Mouse (Mus musculus) layer of hippocampus, adult 2 months (tissue): ENCODE results near the gene Dpp6. TPM values are rescaled to one million over a fixed set of nuclear protein-coding genes. Genes with fewer than 3 reads are reported as not detected.

Source experiments
- DNase-seq, 2 experiments: peaks; one replicate each; pipeline ENCODE4 v3.0.0; 2022; ENCODE audit warnings: low spot score in 2 of 2
- H3K27ac ChIP-seq: fragments of 200-600 bp; 2 replicates; pipeline ENCODE4 v1.8.1; 2022
- H3K4me3 ChIP-seq: fragments of 200-600 bp; 2 replicates; pipeline ENCODE4 v1.8.1; 2022; ENCODE audit warnings: mild to moderate bottlenecking
- CTCF ChIP-seq: fragments of 200-600 bp; conservative IDR thresholded peaks from 2 replicates; pipeline ENCODE4 v1.8.1; 2022; ENCODE audit warnings: antibody characterized with exemption, mild to moderate bottlenecking, moderate library complexity
- total RNA-seq, 2 experiments: library from RNA; stranded (reverse); gene quantifications; 2 replicates each; pipeline ENCODE4 v1.2.3; 2021

The Dpp6 gene
- total RNA-seq, 2 experiments from 2014 or later: 261 to 270 TPM

GRCm38 (mm10) chr5:26991587-26991986 lies 174.6 kb downstream of the Dpp6 start:
- H3K27ac ChIP-seq: no peak overlapping the region
- DNase-seq: peak in 1 of 2 experiments; percentile 5
- no peak overlapping the region for H3K4me3 ChIP-seq
- TF ChIP-seq CTCF: no peak

GRCm38 (mm10) chr5:27003537-27003936 lies 186.5 kb downstream of the Dpp6 start:
- Histone ChIP-seq H3K4me3 (no peak overlapping the region), H3K27ac (no peak overlapping the region)
- no peak for TF ChIP-seq CTCF
- DNase-seq: no peak

- Histone ChIP-seq H3K4me3 (no peak overlapping the region), H3K27ac (no peak overlapping the region)
- TF ChIP-seq CTCF: no peak
Observed at GRCm38 (mm10) chr5:27009157-27009556, 192.2 kb downstream of the Dpp6 start.

GRCm38 (mm10) chr5:27010582-27010981 lies 193.6 kb downstream of the Dpp6 start:
- no peak for DNase-seq
- no peak overlapping the region for H3K4me3 ChIP-seq
- TF ChIP-seq CTCF: no peak
- no peak overlapping the region for H3K27ac ChIP-seq

More at GRCm38 (mm10) chr5:27009157-27009556, 192.2 kb downstream of the Dpp6 start:
- DNase-seq: no peak

- no peak for TF ChIP-seq CTCF
- Histone ChIP-seq H3K4me3 (no peak overlapping the region), H3K27ac (no peak overlapping the region)
- DNase-seq: no peak
Observed at GRCm38 (mm10) chr5:27018314-27018956, 201.4 kb downstream of the Dpp6 start.

- Histone ChIP-seq H3K27ac (no peak overlapping the region), H3K4me3 (no peak overlapping the region)
- no peak for DNase-seq
- TF ChIP-seq CTCF: no peak
Observed at GRCm38 (mm10) chr5:27028611-27029010, 211.6 kb downstream of the Dpp6 start.

- no peak for DNase-seq
- Histone ChIP-seq H3K27ac (no peak overlapping the region), H3K4me3 (no peak overlapping the region)
- TF ChIP-seq CTCF: peak; percentile 71
Observed at GRCm38 (mm10) chr5:27029784-27030183, 212.8 kb downstream of the Dpp6 start.

- no peak overlapping the region for H3K27ac ChIP-seq
- no peak for DNase-seq
- no peak for TF ChIP-seq CTCF
- H3K4me3 ChIP-seq: no peak overlapping the region
Observed at GRCm38 (mm10) chr5:27034858-27035257, 217.9 kb downstream of the Dpp6 start.

- no peak overlapping the region for H3K27ac ChIP-seq
- no peak for TF ChIP-seq CTCF
- H3K4me3 ChIP-seq: no peak overlapping the region
- DNase-seq: no peak
Observed at GRCm38 (mm10) chr5:27035291-27035690, 218.3 kb downstream of the Dpp6 start.

- no peak overlapping the region for H3K27ac ChIP-seq
- H3K4me3 ChIP-seq: no peak overlapping the region
- TF ChIP-seq CTCF: peak; percentile 76
- DNase-seq: peak; percentile 48 to 57
Observed at GRCm38 (mm10) chr5:27035891-27036290, 218.9 kb downstream of the Dpp6 start.

GRCm38 (mm10) chr5:27037796-27038195 lies 220.8 kb downstream of the Dpp6 start:
- DNase-seq: no peak
- TF ChIP-seq CTCF: no peak
- Histone ChIP-seq H3K4me3 (no peak overlapping the region), H3K27ac (no peak overlapping the region)

GRCm38 (mm10) chr5:27048167-27048566 lies 231.2 kb downstream of the Dpp6 start:
- Histone ChIP-seq H3K27ac (peak overlapping the region; percentile 98), H3K4me3 (no peak overlapping the region)
- peak; percentile 83 for TF ChIP-seq CTCF
- DNase-seq: peak; percentile 76 to 81

- DNase-seq: no peak
- Histone ChIP-seq H3K27ac (peak overlapping the region; percentile 98), H3K4me3 (peak overlapping the region; percentile 80)
- TF ChIP-seq CTCF: no peak
Observed at GRCm38 (mm10) chr5:27048926-27049325, 231.9 kb downstream of the Dpp6 start.

GRCm38 (mm10) chr5:27049341-27050091 lies 232.5 kb downstream of the Dpp6 start:
- Histone ChIP-seq H3K27ac (peak overlapping the region; percentile 98), H3K4me3 (peak overlapping the region; percentile 80)
- peak; percentile 35 for DNase-seq
- TF ChIP-seq CTCF: no peak
